Comparison of ENCODE assay signal across 8 mouse cellular contexts in genomic region chr11:40693366-40693951, GRCm38 (mm10). TPM values are rescaled to one million over a fixed set of nuclear protein-coding genes. Genes with fewer than 3 reads are reported as not detected.
DNase-seq lines count a peak whose midpoint lies in the region; ATAC-seq lines count a peak whose summit lies in the region.

No protein-coding gene starts in this region.

- H3K4me2 ChIP-seq in liver, embryonic 13.5 days, result peak overlapping the region; percentile 92
- H3K4me2 ChIP-seq in stomach, embryonic 16.5 days (ENCODE audit: low read depth, low read length), result peak overlapping the region; percentile 82

- no peaks in the 10 kb centered on the region for H3K27me3 ChIP-seq in liver, embryonic 13.5 days
- H3K27me3 ChIP-seq in stomach, embryonic 16.5 days (ENCODE audit: control insufficient read depth, insufficient read depth, low read length), result no peaks in the 10 kb centered on the region

- peak; percentile 92 for DNase-seq in 416B (ENCODE audit: low read depth)
- DNase-seq in adrenal gland, postnatal 4 days (ENCODE audit: low spot score in 2 of 2), result peak; percentile 18 to 28
- peak; percentile 47 to 52 for DNase-seq in heart, adult 9 months (ENCODE audit: low spot score in 2 of 2)
- DNase-seq in kidney, adult 9 months, result peak; percentile 97
- peak; percentile 67 for DNase-seq in liver, embryonic 13.5 days
- peak; percentile 51 for DNase-seq in neural tube, embryonic 10.5 days (ENCODE audit: extremely low spot score, low spot score)

- H3K27ac ChIP-seq in liver, embryonic 13.5 days, result peak overlapping the region; percentile 96
- peak overlapping the region; percentile 98 for H3K27ac ChIP-seq in stomach, embryonic 16.5 days (ENCODE audit: low read length)

- H3K36me3 ChIP-seq in liver, embryonic 13.5 days, result no peaks in the 10 kb centered on the region
- H3K36me3 ChIP-seq in stomach, embryonic 16.5 days (ENCODE audit: control insufficient read depth, insufficient read depth, low read length), result no peaks in the 10 kb centered on the region

- H3K9ac ChIP-seq in liver, embryonic 13.5 days, result peak overlapping the region; percentile 76
- peak overlapping the region; percentile 81 for H3K9ac ChIP-seq in stomach, embryonic 16.5 days (ENCODE audit: low read length)

- peak; percentile 58 for ATAC-seq in erythroblast, adult 5-6 weeks (replicated peaks; ENCODE audit: low FRiP score, poor library complexity, severe bottlenecking)
- ATAC-seq in liver, embryonic 13.5 days (ENCODE audit: low read depth), result peak; percentile 14
- ATAC-seq in stomach, embryonic 16.5 days (ENCODE audit: insufficient read depth, low FRiP score), result no peak

- no peaks in the 10 kb centered on the region for H3K9me3 ChIP-seq in liver, embryonic 13.5 days (replicated peaks)
- no peaks in the 10 kb centered on the region for H3K9me3 ChIP-seq in stomach, embryonic 16.5 days (replicated peaks; ENCODE audit: control insufficient read depth, low read length)

- WGBS in liver, embryonic 13.5 days (ENCODE audit: insufficient replicate concordance), result under 1% methylated on average over 16 of the region's 16 CpGs
- WGBS in stomach, embryonic 16.5 days, result 0% methylated on average over 16 of the region's 16 CpGs

- H3K4me3 ChIP-seq in liver, embryonic 13.5 days (replicated peaks), result peak overlapping the region; percentile 74
- H3K4me3 ChIP-seq in stomach, embryonic 16.5 days (replicated peaks; ENCODE audit: low read length), result peak overlapping the region; percentile 85

- H3K4me1 ChIP-seq in liver, embryonic 13.5 days (replicated peaks), result peaks cover 33% of the 10 kb centered on the region
- peaks cover 15% of the 10 kb centered on the region for H3K4me1 ChIP-seq in stomach, embryonic 16.5 days (ENCODE audit: control insufficient read depth, insufficient read depth, low read length)

RNA-seq across cellular contexts. Expression of gene Mat2b, which starts 1.5 kb away (rescaled TPM):
- 100 to 1,000 TPM; 106 to 109 TPM for total RNA-seq in adrenal gland, postnatal 4 days (2021)
- total RNA-seq in erythroblast, adult 5-6 weeks (2015; ENCODE audit: low replicate concordance), result 36.5 and 46.8 TPM in 2 replicates
- 54.5 and 64.7 TPM in 2 replicates for total RNA-seq in erythroblast, adult 5-6 weeks (2017; ENCODE audit: low replicate concordance)
- polyA plus RNA-seq in liver, embryonic 13.5 days (2015; fragmentation: Nextera tagmentation; extraction: Ambion mirVana), result 61.3 and 72.7 TPM in 2 replicates
- polyA plus RNA-seq in stomach, embryonic 16.5 days (2015; fragmentation: Nextera tagmentation; extraction: Ambion mirVana), result 94.3 and 96.9 TPM in 2 replicates

RNA-seq across cellular contexts. Expression of gene Hmmr, which starts 39.8 kb away (rescaled TPM):
- 10 to 100 TPM; 13.0 to 14.3 TPM for total RNA-seq in adrenal gland, postnatal 4 days (2021)
- total RNA-seq in erythroblast, adult 5-6 weeks (2015; ENCODE audit: low replicate concordance), result 29.6 and 45.6 TPM in 2 replicates
- total RNA-seq in erythroblast, adult 5-6 weeks (2017; ENCODE audit: low replicate concordance), result 53.4 and 59.9 TPM in 2 replicates
- 65.0 and 82.1 TPM in 2 replicates for polyA plus RNA-seq in liver, embryonic 13.5 days (2015; fragmentation: Nextera tagmentation; extraction: Ambion mirVana)
- polyA plus RNA-seq in stomach, embryonic 16.5 days (2015; fragmentation: Nextera tagmentation; extraction: Ambion mirVana), result 38.4 and 41.1 TPM in 2 replicates

RNA-seq across cellular contexts. Expression of gene Nudcd2, which starts 40.0 kb away (rescaled TPM):
- 10 to 100 TPM; 41.6 to 48.3 TPM for total RNA-seq in adrenal gland, postnatal 4 days (2021)
- total RNA-seq in erythroblast, adult 5-6 weeks (2015; ENCODE audit: low replicate concordance), result 25.3 and 43.4 TPM in 2 replicates
- 31.8 and 46.9 TPM in 2 replicates for total RNA-seq in erythroblast, adult 5-6 weeks (2017; ENCODE audit: low replicate concordance)
- 113 and 135 TPM in 2 replicates for polyA plus RNA-seq in liver, embryonic 13.5 days (2015; fragmentation: Nextera tagmentation; extraction: Ambion mirVana)
- 121 and 129 TPM in 2 replicates for polyA plus RNA-seq in stomach, embryonic 16.5 days (2015; fragmentation: Nextera tagmentation; extraction: Ambion mirVana)

Comparison
In these comparisons a context has a peak if more than half of its experiments do, and no peak if none do; other contexts are left out.
1. DNase-seq: peak in every context shown above with its lines; median percentile 97 in kidney, adult 9 months; 92 in 416B; 67 in liver, embryonic 13.5 days; 51 in neural tube, embryonic 10.5 days; 50 in heart, adult 9 months; 23 in adrenal gland, postnatal 4 days.